Mouse (Mus musculus): ENCODE measurements around the gene Bnc2.

- no peak for TF ChIP-seq POLR2A (IDR thresholded peaks at IDR 0.05; ENCODE audit: borderline replicate concordance, control insufficient read depth, low read depth, low read length)
- TF ChIP-seq CTCF (IDR thresholded peaks at IDR 0.05; ENCODE audit: control insufficient read depth, insufficient read depth, low read length), result no peak
Measured at GRCm38 (mm10) chr4:84623312-84623711, 51.8 kb downstream of the Bnc2 start.
